ENCODE assay signal across 30 mouse cellular contexts in genomic region chr13:63541510-63541909, GRCm38 (mm10). TPM values are rescaled to one million over a fixed set of nuclear protein-coding genes. Genes with fewer than 3 reads are reported as not detected.
DNase-seq lines count a peak whose midpoint lies in the region; ATAC-seq and TF ChIP-seq lines count a peak whose summit lies in the region.
"Had no signal": no experiment of that assay in that cellular context is flagged by ENCODE, and none has a peak within 500 bp of the region (broad histone marks: within the 10 kb centered on the region; RNA-seq: fewer than 3 reads in every experiment).

No protein-coding gene starts in this region.

- H3K4me2 ChIP-seq in hindbrain, embryonic 16.5 days (ENCODE audit: low read length) = no peak overlapping the region
- H3K4me2 ChIP-seq in kidney, embryonic 16.5 days (replicated peaks; ENCODE audit: low read depth, low read length) = no peak overlapping the region
- H3K4me2 ChIP-seq: embryonic facial prominence, embryonic 12.5 days; forebrain, embryonic 15.5 days; heart, embryonic 13.5 days; hindbrain, embryonic 15.5 days; limb, embryonic 15.5 days; liver, embryonic 13.5 days; neural tube, embryonic 15.5 days; stomach, embryonic 15.5 days had no signal

- no peak overlapping the region for H3K4me3 ChIP-seq in hindbrain, embryonic 10.5 days
- no peak overlapping the region for H3K4me3 ChIP-seq in hindbrain, embryonic 16.5 days (ENCODE audit: low read length)
- peak overlapping the region; percentile 32 for H3K4me3 ChIP-seq in E14TG2a.4 (replicated peaks; ENCODE audit: low read length)
- no peak overlapping the region for H3K4me3 ChIP-seq in limb, embryonic 10.5 days
- no peak overlapping the region for H3K4me3 ChIP-seq in kidney, embryonic 16.5 days (ENCODE audit: low read length)
- H3K4me3 ChIP-seq: embryonic facial prominence, embryonic 12.5 days; forebrain, embryonic 15.5 days; gastrocnemius, adult 2 months; heart, embryonic 13.5 days; hindbrain, embryonic 15.5 days; limb, embryonic 15.5 days; liver, embryonic 13.5 days; neural tube, embryonic 15.5 days; stomach, embryonic 15.5 days had no signal

- H3K27ac ChIP-seq in hindbrain, embryonic 10.5 days = no peak overlapping the region; the same call in 1 of the 2 replicates
- no peak overlapping the region for H3K27ac ChIP-seq in hindbrain, embryonic 16.5 days (ENCODE audit: low read depth, low read length)
- H3K27ac ChIP-seq in limb, embryonic 10.5 days = peak overlapping the region; percentile 20; the same call in 1 of the 2 replicates
- H3K27ac ChIP-seq in kidney, embryonic 16.5 days (ENCODE audit: low read length) = no peak overlapping the region
- H3K27ac ChIP-seq: embryonic facial prominence, embryonic 12.5 days; forebrain, embryonic 15.5 days; gastrocnemius, adult 2 months; heart, embryonic 13.5 days; hindbrain, embryonic 15.5 days; limb, embryonic 15.5 days; liver, embryonic 13.5 days; macrophage; neural tube, embryonic 15.5 days; stomach, embryonic 15.5 days had no signal

- TF ChIP-seq CTCF in E14TG2a.4 (conservative IDR thresholded peaks at IDR 0.05; ENCODE audit: low read length) = no peak

- H3K36me3 ChIP-seq in hindbrain, embryonic 10.5 days = peaks cover 96% of the 10 kb centered on the region
- H3K36me3 ChIP-seq in hindbrain, embryonic 16.5 days (ENCODE audit: control insufficient read depth, insufficient read depth, low read length) = peaks cover 52% of the 10 kb centered on the region
- peaks cover 100% of the 10 kb centered on the region for H3K36me3 ChIP-seq in E14TG2a.4 (ENCODE audit: insufficient read depth, low read length)
- H3K36me3 ChIP-seq in limb, embryonic 10.5 days = peaks cover 97% of the 10 kb centered on the region
- H3K36me3 ChIP-seq in kidney, embryonic 16.5 days (ENCODE audit: insufficient read depth, low read length) = peaks cover 67% of the 10 kb centered on the region

- peaks cover 59% of the 10 kb centered on the region for H3K4me1 ChIP-seq in hindbrain, embryonic 10.5 days (replicated peaks)
- peaks cover 13% of the 10 kb centered on the region for H3K4me1 ChIP-seq in hindbrain, embryonic 16.5 days (ENCODE audit: control insufficient read depth, insufficient read depth, low read depth, low read length)
- H3K4me1 ChIP-seq in E14TG2a.4 (replicated peaks; ENCODE audit: low read depth, low read length) = peaks cover 94% of the 10 kb centered on the region
- H3K4me1 ChIP-seq in limb, embryonic 10.5 days = peaks cover 47% of the 10 kb centered on the region
- H3K4me1 ChIP-seq in kidney, embryonic 16.5 days (ENCODE audit: insufficient read depth, low read length) = peaks cover 21% of the 10 kb centered on the region
- H3K4me1 ChIP-seq: liver, embryonic 13.5 days had no signal

- H3K9ac ChIP-seq in hindbrain, embryonic 16.5 days (ENCODE audit: low read depth, low read length) = no peak overlapping the region
- no peak overlapping the region for H3K9ac ChIP-seq in kidney, embryonic 16.5 days (replicated peaks; ENCODE audit: low read length)
- H3K9ac ChIP-seq: embryonic facial prominence, embryonic 12.5 days; forebrain, embryonic 15.5 days; heart, embryonic 13.5 days; hindbrain, embryonic 15.5 days; limb, embryonic 15.5 days; liver, embryonic 13.5 days; neural tube, embryonic 15.5 days; stomach, embryonic 15.5 days had no signal

- no peak for ATAC-seq in hindbrain, embryonic 16.5 days
- ATAC-seq in kidney, embryonic 16.5 days (ENCODE audit: low FRiP score, low TSS enrichment) = no peak
- ATAC-seq: forebrain, embryonic 15.5 days; intestine, embryonic 16.5 days; lung, postnatal 0 days had no signal

- H3K9me3 ChIP-seq in hindbrain, embryonic 10.5 days = no peaks in the 10 kb centered on the region
- no peaks in the 10 kb centered on the region for H3K9me3 ChIP-seq in hindbrain, embryonic 16.5 days (ENCODE audit: control insufficient read depth, low read length)
- no peaks in the 10 kb centered on the region for H3K9me3 ChIP-seq in E14TG2a.4 (ENCODE audit: low read length)
- H3K9me3 ChIP-seq in limb, embryonic 10.5 days (replicated peaks) = no peaks in the 10 kb centered on the region
- H3K9me3 ChIP-seq in kidney, embryonic 16.5 days (ENCODE audit: low read length) = no peaks in the 10 kb centered on the region
- H3K9me3 ChIP-seq: embryonic facial prominence, embryonic 12.5 days; forebrain, embryonic 15.5 days; heart, embryonic 13.5 days; hindbrain, embryonic 15.5 days; limb, embryonic 15.5 days; liver, embryonic 13.5 days; neural tube, embryonic 15.5 days; stomach, embryonic 15.5 days had no signal

- H3K27me3 ChIP-seq in hindbrain, embryonic 10.5 days (ENCODE audit: insufficient read depth, poor library complexity, severe bottlenecking) = no peaks in the 10 kb centered on the region
- no peaks in the 10 kb centered on the region for H3K27me3 ChIP-seq in hindbrain, embryonic 16.5 days (replicated peaks; ENCODE audit: control insufficient read depth, insufficient read depth, low read length)
- H3K27me3 ChIP-seq in E14TG2a.4 (ENCODE audit: insufficient read depth, low read length) = no peaks in the 10 kb centered on the region
- H3K27me3 ChIP-seq in limb, embryonic 10.5 days (ENCODE audit: low read depth, poor library complexity, severe bottlenecking) = no peaks in the 10 kb centered on the region
- no peaks in the 10 kb centered on the region for H3K27me3 ChIP-seq in kidney, embryonic 16.5 days (ENCODE audit: insufficient read depth, low read length)
- H3K27me3 ChIP-seq: embryonic facial prominence, embryonic 12.5 days; heart, embryonic 13.5 days; hindbrain, embryonic 15.5 days; limb, embryonic 15.5 days; liver, embryonic 13.5 days; neural tube, embryonic 15.5 days; stomach, embryonic 15.5 days had no signal

- peak; percentile 47 for DNase-seq in hindbrain, embryonic 10.5 days (ENCODE audit: low spot score)
- peak; percentile 85 for DNase-seq in R1 (ENCODE audit: low read depth, low spot score)
- no peak for DNase-seq in limb, embryonic 10.5 days (ENCODE audit: low spot score)
- no peak for DNase-seq in urinary bladder, postnatal 10 days (ENCODE audit: low spot score)
- DNase-seq: adrenal gland, postnatal 14 days; cerebellum, adult 11-12 months; cerebellum, adult 9-11 months; gastrocnemius, adult 2 months; heart, postnatal 10 days; kidney, adult 9 months; kidney, postnatal 25 days; liver, embryonic 13.5 days; lung, adult 18-20 months; midbrain, embryonic 14.5 days; retina, postnatal 1 day; right cerebral cortex, postnatal 14 days; thymus, postnatal 25 days had no signal

RNA-seq across cellular contexts. Expression of gene Ptch1, which starts 31.9 kb away (rescaled TPM):
- polyA plus RNA-seq in hindbrain, embryonic 10.5 days (2016; fragmentation: Nextera tagmentation; extraction: Ambion mirVana) = 21.8 and 22.1 TPM in 2 replicates
- polyA plus RNA-seq in hindbrain, embryonic 16.5 days (2015; fragmentation: Nextera tagmentation; extraction: Ambion mirVana) = 15.3 and 17.3 TPM in 2 replicates
- polyA plus RNA-seq in limb, embryonic 10.5 days (2016; fragmentation: Nextera tagmentation; extraction: Ambion mirVana) = 18.2 and 19.0 TPM in 2 replicates
- polyA plus RNA-seq in kidney, embryonic 16.5 days (2015; fragmentation: Nextera tagmentation; extraction: Ambion mirVana) = 15.8 and 18.9 TPM in 2 replicates

RNA-seq across cellular contexts. Expression of gene Fancc, which starts 44.4 kb away (rescaled TPM):
- 23.4 and 25.2 TPM in 2 replicates for polyA plus RNA-seq in hindbrain, embryonic 10.5 days (2016; fragmentation: Nextera tagmentation; extraction: Ambion mirVana)
- 15.7 and 16.0 TPM in 2 replicates for polyA plus RNA-seq in hindbrain, embryonic 16.5 days (2015; fragmentation: Nextera tagmentation; extraction: Ambion mirVana)
- 27.0 and 29.2 TPM in 2 replicates for polyA plus RNA-seq in limb, embryonic 10.5 days (2016; fragmentation: Nextera tagmentation; extraction: Ambion mirVana)
- polyA plus RNA-seq in kidney, embryonic 16.5 days (2015; fragmentation: Nextera tagmentation; extraction: Ambion mirVana) = 22.2 and 24.5 TPM in 2 replicates

Comparison
In these comparisons a context has a peak if more than half of its experiments do, and no peak if none do; other contexts are left out.
1. DNase-seq: peak in hindbrain, embryonic 10.5 days (single experiment) and R1 (single experiment); none in limb, embryonic 10.5 days (single experiment) and urinary bladder, postnatal 10 days (single experiment).